Mouse (Mus musculus): ENCODE measurements around the gene Gm5148. TPM values are rescaled to one million over a fixed set of nuclear protein-coding genes. Genes with fewer than 3 reads are reported as not detected.
A peak's percentile ranks its signal among the peaks of the same experiment; 100 is the strongest.

The Gm5148 gene
- total RNA-seq, 2 experiments from 2014 or later, result 0.25 TPM; not detected in 1

- Histone ChIP-seq H3K4me3 (no peak overlapping the region), H3K27ac (peak overlapping the region; percentile 13; the same call in 1 of the 2 replicates)
- no peak for TF ChIP-seq CTCF (IDR thresholded peaks at IDR 0.05)
- no peak for DNase-seq
- intact Hi-C loops (cut with DNase I), result no loop called here
Measured at GRCm38 (mm10) chr3:37672266-37673040, 51.8 kb downstream of the Gm5148 start.

GRCm38 (mm10) chr3:37669100-37669499 is 55.2 kb downstream of the Gm5148 start:
- no peak for DNase-seq
- Histone ChIP-seq H3K4me3 (no peak overlapping the region), H3K27ac (no peak overlapping the region)
- intact Hi-C loops (cut with DNase I), result no loop called here
- no peak for TF ChIP-seq CTCF (IDR thresholded peaks at IDR 0.05)

- intact Hi-C loops (cut with DNase I), result no loop called here
- no peak for DNase-seq
- no peak for TF ChIP-seq CTCF (IDR thresholded peaks at IDR 0.05)
- H3K27ac ChIP-seq, result no peak overlapping the region
- no peak overlapping the region for H3K4me3 ChIP-seq
Measured at GRCm38 (mm10) chr3:37668652-37669051, 55.6 kb downstream of the Gm5148 start.

GRCm38 (mm10) chr3:37667736-37668135 is 56.6 kb downstream of the Gm5148 start:
- Histone ChIP-seq H3K4me3 (no peak overlapping the region), H3K27ac (no peak overlapping the region)
- no peak for TF ChIP-seq CTCF (IDR thresholded peaks at IDR 0.05)
- intact Hi-C loops (cut with DNase I), result no loop called here
- no peak for DNase-seq

GRCm38 (mm10) chr3:37667119-37667467 is 57.2 kb downstream of the Gm5148 start:
- peak overlapping the region; percentile 40; the same call in 1 of the 2 replicates for H3K27ac ChIP-seq
- DNase-seq, result no peak
- TF ChIP-seq CTCF (IDR thresholded peaks at IDR 0.05), result no peak
- intact Hi-C loops (cut with DNase I), result no loop called here
- no peak overlapping the region for H3K4me3 ChIP-seq

- no peak for TF ChIP-seq CTCF (IDR thresholded peaks at IDR 0.05)
- Histone ChIP-seq H3K27ac (peak overlapping the region; percentile 40; the same call in 1 of the 2 replicates), H3K4me3 (no peak overlapping the region)
- intact Hi-C loops (cut with DNase I), result no loop called here
- DNase-seq, result peak; percentile 49
Measured at GRCm38 (mm10) chr3:37666291-37667118, 57.8 kb downstream of the Gm5148 start.

Other genes starting within 250 kb of the Gm5148 start
- 10 to 100 TPM; 12.3 to 21.8 TPM for gene Spry1, start 84.5 kb downstream of the Gm5148 start, total RNA-seq (2021)

All from gastrocnemius, adult 2 months (tissue).